Mouse (Mus musculus): Measurements from ENCODE around the gene Lhx1. TPM values are rescaled to one million over a fixed set of nuclear protein-coding genes. Genes with fewer than 3 reads are reported as not detected.

The Lhx1 gene
- not detected in 2 replicates for polyA plus RNA-seq (2015; fragmentation: Nextera tagmentation; extraction: Ambion mirVana)

DNA sequence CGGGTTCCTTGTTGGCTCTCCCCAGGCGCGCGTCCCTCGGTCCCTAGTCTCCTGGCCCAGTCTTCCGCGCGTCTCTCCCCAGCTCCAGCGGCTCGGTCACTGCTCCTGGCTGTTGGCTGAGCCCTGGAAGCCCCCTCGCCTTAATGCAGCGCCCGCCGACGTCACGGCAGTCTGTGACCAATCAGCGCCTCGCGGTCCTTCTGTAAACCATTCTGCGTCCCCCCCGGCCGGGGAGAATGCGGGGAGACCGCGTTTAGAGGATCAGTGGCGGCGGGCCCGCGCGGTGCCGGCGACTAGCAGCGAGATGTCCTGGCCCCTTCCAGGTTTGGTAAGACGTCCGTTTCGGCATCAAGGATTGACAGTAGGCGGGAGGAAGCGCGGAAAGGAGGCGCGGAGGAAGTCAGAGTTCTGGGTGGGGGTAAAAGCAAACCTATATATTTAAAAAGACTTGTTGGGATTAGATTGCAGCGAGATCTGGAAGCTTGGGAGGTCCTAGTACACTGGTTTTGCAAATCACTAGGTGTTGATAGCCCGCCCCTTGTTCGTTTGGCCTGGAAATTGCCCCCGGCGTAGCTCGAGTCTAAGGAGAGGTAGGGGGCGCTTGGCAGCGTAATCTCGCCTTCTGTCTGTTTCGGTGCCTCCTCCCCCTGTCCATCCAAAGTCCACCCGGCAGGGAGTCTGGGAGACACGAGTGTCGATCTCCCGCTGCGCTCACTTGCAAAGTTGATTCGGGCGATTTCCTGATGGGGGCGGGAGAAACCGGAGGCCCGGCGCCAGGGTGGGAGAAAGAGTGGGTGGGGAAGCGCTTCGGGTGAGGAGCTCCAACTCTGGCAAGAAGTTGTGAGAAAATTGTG, at the start of gene Lhx1:
Gene Lhx1, minus strand, starts transcription at position 115 of the 854 bp plus-strand sequence.
- peaks cover 29% of the 10 kb centered on the region for H3K4me1 ChIP-seq (ENCODE audit: control insufficient read depth, insufficient read depth, low read length)
- H3K4me2 ChIP-seq (ENCODE audit: low read depth, low read length), result peak within 1 kb of the TSS; percentile 81
- ATAC-seq (replicated peaks; ENCODE audit: extremely low read depth, insufficient read depth, low FRiP score), result no peak
- H3K9ac ChIP-seq (ENCODE audit: low read length), result no peak within 1 kb of the TSS
- no peak within 1 kb of the TSS for H3K27ac ChIP-seq (ENCODE audit: low read length)
- WGBS, result 1% methylated on average over 63 of the region's 64 CpGs
- H3K36me3 ChIP-seq (ENCODE audit: control insufficient read depth, insufficient read depth), result no peaks in the 10 kb centered on the region
- peaks cover 97% of the 10 kb centered on the region for H3K27me3 ChIP-seq (ENCODE audit: control insufficient read depth, insufficient read depth, low read length)
- peak within 1 kb of the TSS; percentile 58 for H3K4me3 ChIP-seq (ENCODE audit: low read length)
- H3K9me3 ChIP-seq (replicated peaks; ENCODE audit: control insufficient read depth, low read length), result no peaks in the 10 kb centered on the region

DNA sequence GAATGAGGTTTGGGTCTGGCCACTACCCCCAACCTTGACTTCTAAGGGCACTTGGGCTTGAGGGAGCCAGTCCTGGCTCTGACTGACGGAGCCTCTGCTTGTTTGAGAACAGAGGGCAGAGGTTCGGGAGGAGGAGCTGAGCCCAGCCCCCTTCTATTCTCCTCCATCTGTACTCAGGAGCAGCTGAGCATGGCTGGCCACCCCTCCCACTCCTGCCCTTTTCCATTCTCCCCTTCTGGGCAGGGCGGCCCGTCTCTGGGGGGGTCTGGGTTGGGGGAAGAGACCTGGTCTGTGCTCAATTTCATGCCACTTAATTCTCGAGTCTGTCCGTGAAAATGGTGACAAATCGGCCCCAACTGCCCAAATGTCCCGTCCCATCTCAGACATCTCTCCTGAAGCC, 49.5 kb upstream of the Lhx1 start:
- 0 out of 2 replicates have a peak, but pooled peaks cover 2% of the 10 kb centered on the region for H3K27me3 ChIP-seq (ENCODE audit: control insufficient read depth, insufficient read depth, low read length)

GRCm38 (mm10) chr11:84573637-84574036, 48.3 kb upstream of the Lhx1 start:
- no peaks in the 10 kb centered on the region for H3K4me1 ChIP-seq (ENCODE audit: control insufficient read depth, insufficient read depth, low read length)
- H3K4me3 ChIP-seq (ENCODE audit: low read length), result no peak overlapping the region
- H3K4me2 ChIP-seq (ENCODE audit: low read depth, low read length), result no peak overlapping the region
- no peak for ATAC-seq (replicated peaks; ENCODE audit: extremely low read depth, insufficient read depth, low FRiP score)
- 67% methylated on average over 8 of the region's 8 CpGs for WGBS
- no peaks in the 10 kb centered on the region for H3K36me3 ChIP-seq (ENCODE audit: control insufficient read depth, insufficient read depth)
- H3K9me3 ChIP-seq (replicated peaks; ENCODE audit: control insufficient read depth, low read length), result no peaks in the 10 kb centered on the region
- H3K27me3 ChIP-seq (ENCODE audit: control insufficient read depth, insufficient read depth, low read length), result peaks cover 2% of the 10 kb centered on the region; the same call in 1 of the 2 replicates
- H3K27ac ChIP-seq (ENCODE audit: low read length), result no peak overlapping the region
- H3K9ac ChIP-seq (ENCODE audit: low read length), result no peak overlapping the region

More for the DNA sequence above, 49.5 kb upstream of the Lhx1 start:
- no peaks in the 10 kb centered on the region for H3K4me1 ChIP-seq (ENCODE audit: control insufficient read depth, insufficient read depth, low read length)
- ATAC-seq (replicated peaks; ENCODE audit: extremely low read depth, insufficient read depth, low FRiP score), result no peak
- no peak overlapping the region for H3K4me2 ChIP-seq (ENCODE audit: low read depth, low read length)
- no peak overlapping the region for H3K9ac ChIP-seq (ENCODE audit: low read length)
- H3K9me3 ChIP-seq (replicated peaks; ENCODE audit: control insufficient read depth, low read length), result no peaks in the 10 kb centered on the region
- no peak overlapping the region for H3K27ac ChIP-seq (ENCODE audit: low read length)
- no peaks in the 10 kb centered on the region for H3K36me3 ChIP-seq (ENCODE audit: control insufficient read depth, insufficient read depth)
- 53% methylated on average over 8 of the region's 8 CpGs for WGBS
- no peak overlapping the region for H3K4me3 ChIP-seq (ENCODE audit: low read length)

- Histone ChIP-seq H3K36me3 (ENCODE audit: control insufficient read depth, insufficient read depth) (no peaks in the 10 kb centered on the region), H3K4me2 (ENCODE audit: low read depth, low read length) (no peak overlapping the region), H3K9me3 (replicated peaks; ENCODE audit: control insufficient read depth, low read length) (no peaks in the 10 kb centered on the region), H3K4me3 (ENCODE audit: low read length) (no peak overlapping the region), H3K27ac (ENCODE audit: low read length) (no peak overlapping the region), H3K27me3 (ENCODE audit: control insufficient read depth, insufficient read depth, low read length) (peaks cover 7% of the 10 kb centered on the region; the same call in 1 of the 2 replicates), H3K9ac (ENCODE audit: low read length) (no peak overlapping the region), H3K4me1 (ENCODE audit: control insufficient read depth, insufficient read depth, low read length) (no peaks in the 10 kb centered on the region)
- 72% methylated on average over 5 of the region's 5 CpGs for WGBS
- no peak for ATAC-seq (replicated peaks; ENCODE audit: extremely low read depth, insufficient read depth, low FRiP score)
Observed at GRCm38 (mm10) chr11:84570812-84571211, 45.5 kb upstream of the Lhx1 start.

DNA sequence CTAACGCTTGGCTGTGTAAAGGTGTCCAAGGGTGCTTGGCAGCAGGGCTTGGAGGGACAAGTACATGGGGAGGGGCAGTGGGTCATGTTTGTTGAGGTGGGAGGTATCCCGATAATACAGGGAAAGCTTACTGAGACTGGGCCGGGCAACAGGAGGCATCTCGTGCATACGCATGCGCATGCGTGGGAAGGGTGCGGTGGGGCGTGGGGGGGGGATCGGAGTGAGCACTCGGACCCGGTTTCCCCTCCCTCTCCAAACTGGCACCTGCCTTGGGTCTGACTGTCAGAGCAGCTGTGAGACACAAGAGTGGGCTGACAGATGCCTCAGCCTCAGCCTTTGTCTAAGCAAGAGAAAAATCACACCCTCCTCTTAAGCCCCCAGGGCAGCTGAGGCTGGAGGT, 45.1 kb upstream of the Lhx1 start:
- 51% methylated on average over 12 of the region's 12 CpGs for WGBS

GRCm38 (mm10) chr11:84569052-84569751, 43.9 kb upstream of the Lhx1 start:
- WGBS, result 49% methylated on average over 8 of the region's 8 CpGs
- H3K36me3 ChIP-seq (ENCODE audit: control insufficient read depth, insufficient read depth), result no peaks in the 10 kb centered on the region
- no peak for ATAC-seq (replicated peaks; ENCODE audit: extremely low read depth, insufficient read depth, low FRiP score)
- H3K27ac ChIP-seq (ENCODE audit: low read length), result no peak overlapping the region
- H3K9me3 ChIP-seq (replicated peaks; ENCODE audit: control insufficient read depth, low read length), result no peaks in the 10 kb centered on the region
- no peak overlapping the region for H3K4me3 ChIP-seq (ENCODE audit: low read length)
- no peak overlapping the region for H3K4me2 ChIP-seq (ENCODE audit: low read depth, low read length)
- no peaks in the 10 kb centered on the region for H3K4me1 ChIP-seq (ENCODE audit: control insufficient read depth, insufficient read depth, low read length)
- no peak overlapping the region for H3K9ac ChIP-seq (ENCODE audit: low read length)
- H3K27me3 ChIP-seq (ENCODE audit: control insufficient read depth, insufficient read depth, low read length), result peaks cover 5% of the 10 kb centered on the region; the same call in 1 of the 2 replicates

More for the DNA sequence above, 45.1 kb upstream of the Lhx1 start:
- Histone ChIP-seq H3K36me3 (ENCODE audit: control insufficient read depth, insufficient read depth) (no peaks in the 10 kb centered on the region), H3K4me3 (ENCODE audit: low read length) (no peak overlapping the region), H3K4me2 (ENCODE audit: low read depth, low read length) (no peak overlapping the region), H3K9me3 (replicated peaks; ENCODE audit: control insufficient read depth, low read length) (no peaks in the 10 kb centered on the region), H3K4me1 (ENCODE audit: control insufficient read depth, insufficient read depth, low read length) (no peaks in the 10 kb centered on the region), H3K27me3 (ENCODE audit: control insufficient read depth, insufficient read depth, low read length) (peaks cover 7% of the 10 kb centered on the region; the same call in 1 of the 2 replicates), H3K9ac (ENCODE audit: low read length) (no peak overlapping the region), H3K27ac (ENCODE audit: low read length) (no peak overlapping the region)
- ATAC-seq (replicated peaks; ENCODE audit: extremely low read depth, insufficient read depth, low FRiP score), result no peak

DNA sequence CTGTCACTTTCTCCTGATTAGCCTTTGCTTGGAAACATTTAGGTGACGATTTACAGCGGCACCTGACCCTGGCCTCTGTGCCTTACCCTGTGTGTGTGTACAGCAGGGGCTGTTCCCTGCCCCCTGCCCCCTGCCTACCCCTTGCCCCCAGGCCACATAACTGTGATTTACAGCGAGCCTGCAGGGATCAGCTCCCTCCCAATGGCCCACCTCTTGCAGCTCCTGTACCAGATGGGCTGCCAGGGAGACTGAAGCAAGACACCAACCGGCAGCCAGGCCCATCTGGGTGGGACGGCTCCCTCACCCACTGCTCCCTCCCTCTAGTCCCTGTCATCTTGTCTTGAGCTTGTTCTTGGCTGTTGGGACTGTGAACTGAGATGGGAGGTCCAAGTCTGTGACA, 43.1 kb upstream of the Lhx1 start:
- H3K9me3 ChIP-seq (replicated peaks; ENCODE audit: control insufficient read depth, low read length), result no peaks in the 10 kb centered on the region
- H3K4me3 ChIP-seq (ENCODE audit: low read length), result no peak overlapping the region
- no peak overlapping the region for H3K9ac ChIP-seq (ENCODE audit: low read length)
- H3K36me3 ChIP-seq (ENCODE audit: control insufficient read depth, insufficient read depth), result no peaks in the 10 kb centered on the region
- ATAC-seq (replicated peaks; ENCODE audit: extremely low read depth, insufficient read depth, low FRiP score), result no peak
- peaks cover 5% of the 10 kb centered on the region; the same call in 1 of the 2 replicates for H3K27me3 ChIP-seq (ENCODE audit: control insufficient read depth, insufficient read depth, low read length)
- no peak overlapping the region for H3K4me2 ChIP-seq (ENCODE audit: low read depth, low read length)
- H3K27ac ChIP-seq (ENCODE audit: low read length), result no peak overlapping the region
- no peaks in the 10 kb centered on the region for H3K4me1 ChIP-seq (ENCODE audit: control insufficient read depth, insufficient read depth, low read length)
- 27% methylated on average over 5 of the region's 5 CpGs for WGBS

DNA sequence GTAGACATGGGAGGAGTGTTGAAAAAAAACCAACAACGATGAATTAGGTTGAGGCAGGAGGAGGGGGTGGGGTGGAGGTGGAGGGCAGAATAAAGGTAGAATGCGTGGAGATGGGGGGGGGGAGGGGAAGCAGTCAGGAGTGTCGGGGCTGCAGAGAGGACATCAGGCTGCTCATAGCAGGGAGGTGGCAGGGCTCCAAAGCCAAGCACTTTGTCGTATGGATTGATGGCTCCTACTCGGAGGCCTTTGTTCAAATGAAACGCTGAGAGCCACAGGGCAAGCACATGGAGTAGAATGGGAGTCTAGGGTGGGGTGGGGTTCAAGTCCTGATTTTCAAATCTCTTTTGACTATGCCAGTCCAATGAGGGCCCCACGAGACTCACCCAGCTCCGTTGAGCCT, 41.4 kb upstream of the Lhx1 start:
- Histone ChIP-seq H3K4me2 (ENCODE audit: low read depth, low read length) (no peak overlapping the region), H3K9me3 (replicated peaks; ENCODE audit: control insufficient read depth, low read length) (no peaks in the 10 kb centered on the region), H3K9ac (ENCODE audit: low read length) (no peak overlapping the region), H3K27ac (ENCODE audit: low read length) (no peak overlapping the region), H3K4me3 (ENCODE audit: low read length) (no peak overlapping the region), H3K36me3 (ENCODE audit: control insufficient read depth, insufficient read depth) (no peaks in the 10 kb centered on the region), H3K27me3 (ENCODE audit: control insufficient read depth, insufficient read depth, low read length) (peaks cover 5% of the 10 kb centered on the region), H3K4me1 (ENCODE audit: control insufficient read depth, insufficient read depth, low read length) (no peaks in the 10 kb centered on the region)
- 40% methylated on average over 8 of the region's 8 CpGs for WGBS
- no peak for ATAC-seq (replicated peaks; ENCODE audit: extremely low read depth, insufficient read depth, low FRiP score)

DNA sequence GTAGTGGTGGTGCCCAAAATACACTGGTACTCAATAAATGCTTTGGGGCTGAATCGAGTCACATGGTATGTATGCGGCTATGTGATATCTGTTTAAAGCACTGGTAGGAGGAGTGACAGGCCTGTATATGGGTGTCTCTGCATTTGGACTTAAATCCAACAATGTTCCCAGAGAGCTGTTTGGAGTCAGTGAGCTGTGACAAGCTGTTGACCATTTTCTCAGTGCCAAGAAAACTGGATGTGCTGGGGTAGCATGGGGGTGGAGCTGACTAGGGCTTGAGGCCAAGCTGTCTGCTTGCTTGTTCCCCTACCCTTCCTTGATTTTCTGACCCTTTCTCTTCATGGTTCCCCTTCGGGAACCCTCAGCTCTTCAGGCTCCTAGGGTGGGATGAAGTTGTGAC, 39.9 kb upstream of the Lhx1 start:
- ATAC-seq (replicated peaks; ENCODE audit: extremely low read depth, insufficient read depth, low FRiP score), result no peak
- Histone ChIP-seq H3K27me3 (ENCODE audit: control insufficient read depth, insufficient read depth, low read length) (peaks cover 5% of the 10 kb centered on the region), H3K4me1 (ENCODE audit: control insufficient read depth, insufficient read depth, low read length) (no peaks in the 10 kb centered on the region), H3K9ac (ENCODE audit: low read length) (no peak overlapping the region), H3K9me3 (replicated peaks; ENCODE audit: control insufficient read depth, low read length) (no peaks in the 10 kb centered on the region), H3K4me3 (ENCODE audit: low read length) (no peak overlapping the region), H3K27ac (ENCODE audit: low read length) (no peak overlapping the region), H3K4me2 (ENCODE audit: low read depth, low read length) (no peak overlapping the region), H3K36me3 (ENCODE audit: control insufficient read depth, insufficient read depth) (no peaks in the 10 kb centered on the region)
- 78% methylated on average over 3 of the region's 3 CpGs for WGBS
